In the genomic region with DNA sequence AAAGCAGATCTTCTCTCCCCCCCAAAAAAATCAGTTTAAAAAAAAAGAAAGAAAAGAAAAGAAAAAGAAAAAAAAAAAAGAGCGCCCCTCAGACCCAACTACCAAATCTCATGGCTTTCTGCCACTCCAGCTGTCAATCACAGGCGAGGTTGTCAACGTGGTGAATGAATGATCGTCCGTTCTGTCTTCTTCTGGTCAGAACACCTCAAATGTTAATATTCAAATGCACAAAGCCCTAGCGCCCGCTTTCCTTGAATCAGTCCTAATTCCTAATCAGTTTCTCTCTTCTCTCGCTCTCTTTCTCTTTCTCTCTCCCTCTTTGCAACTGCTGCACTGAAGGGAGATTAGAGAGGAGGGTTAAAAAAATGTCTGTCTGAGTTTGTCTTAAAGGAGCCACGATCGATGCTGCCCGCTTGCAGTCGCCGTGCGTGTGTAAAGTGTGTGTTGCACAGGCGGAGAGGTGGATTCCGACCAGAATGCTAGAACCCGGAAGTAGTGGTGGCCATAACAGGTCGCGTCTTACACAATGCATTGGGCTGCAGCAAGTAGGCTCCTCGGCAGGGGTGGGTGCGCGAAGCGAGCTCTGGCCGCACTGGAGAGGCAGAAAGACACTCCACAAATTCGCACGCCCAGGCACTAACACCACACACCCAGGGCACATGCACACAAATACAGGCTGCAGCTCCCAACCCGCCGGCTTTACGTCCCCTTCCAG, we compare ENCODE assay signal across 8 mouse cellular contexts. TPM values are rescaled to one million over a fixed set of nuclear protein-coding genes. Genes with fewer than 3 reads are reported as not detected.
DNase-seq lines count a peak whose midpoint lies in the region; ATAC-seq and TF ChIP-seq lines count a peak whose summit lies in the region.

A gene (minus strand): TSS at position 497 of the 715 bp plus-strand sequence.

- WGBS in hindbrain, embryonic 16.5 days, result 0% methylated on average over 29 of the region's 29 CpGs
- 0% methylated on average over 29 of the region's 29 CpGs for WGBS in macrophage (ENCODE audit: missing documents)

- ATAC-seq in hindbrain, embryonic 16.5 days, result peak; percentile 93

- H3K4me1 ChIP-seq in hindbrain, embryonic 16.5 days (ENCODE audit: control insufficient read depth, insufficient read depth, low read depth, low read length), result peaks cover 11% of the 10 kb centered on the region

- H3K9me3 ChIP-seq in hindbrain, embryonic 16.5 days (ENCODE audit: control insufficient read depth, low read length), result no peaks in the 10 kb centered on the region

- H3K4me3 ChIP-seq in gastrocnemius, adult 2 months, result peak within 1 kb of the TSS; percentile 78
- peak within 1 kb of the TSS; percentile 75 for H3K4me3 ChIP-seq in hindbrain, embryonic 16.5 days (ENCODE audit: low read length)
- peak within 1 kb of the TSS; percentile 48 for H3K4me3 ChIP-seq in left cerebral cortex, adult 2 months
- peak within 1 kb of the TSS; percentile 62 for H3K4me3 ChIP-seq in macrophage (ENCODE audit: inconsistent target)

- H3K27me3 ChIP-seq in hindbrain, embryonic 16.5 days (replicated peaks; ENCODE audit: control insufficient read depth, insufficient read depth, low read length), result no peaks in the 10 kb centered on the region

- peak within 1 kb of the TSS; percentile 86 for H3K4me2 ChIP-seq in hindbrain, embryonic 16.5 days (ENCODE audit: low read length)

- no peak for TF ChIP-seq CTCF in gastrocnemius, adult 2 months (IDR thresholded peaks at IDR 0.05)
- TF ChIP-seq CTCF in left cerebral cortex, adult 2 months (IDR thresholded peaks at IDR 0.05), result no peak

- DNase-seq in T-cell, adult 2 months (ENCODE audit: low spot score), result peak; percentile 21
- DNase-seq in cerebellum, postnatal 36 days, result peak; percentile 93 to 94
- peak; percentile 92 for DNase-seq in gastrocnemius, adult 2 months
- peak; percentile 69 to 79 for DNase-seq in left cerebral cortex, adult 2 months (ENCODE audit: extremely low spot score in 1 of 2, low spot score in 2 of 2)
- peak; percentile 79 to 85 for DNase-seq in right cerebral cortex, adult 2 months (ENCODE audit: low spot score in 2 of 2)
- peak; percentile 63 for DNase-seq in urinary bladder, postnatal 10 days (ENCODE audit: low spot score)

- peak within 1 kb of the TSS; percentile 98 for H3K9ac ChIP-seq in hindbrain, embryonic 16.5 days (ENCODE audit: low read depth, low read length)

- intact Hi-C loops in gastrocnemius, adult 2 months (cut with DNase I), result loop anchor here (5.0 kb wide), 2 partner anchors 71 to 1094 kb away; a partner anchor contains a TSS
- intact Hi-C loops in left cerebral cortex, adult 2 months (cut with DNase I), result loop anchor here (2.0 to 5.0 kb wide), 2 partner anchors 142 to 1066 kb away; a partner anchor contains a TSS

- H3K27ac ChIP-seq in gastrocnemius, adult 2 months, result peak within 1 kb of the TSS; percentile 93
- H3K27ac ChIP-seq in hindbrain, embryonic 16.5 days (ENCODE audit: low read depth, low read length), result peak within 1 kb of the TSS; percentile 100
- H3K27ac ChIP-seq in left cerebral cortex, adult 2 months, result peak within 1 kb of the TSS; percentile 76
- peak within 1 kb of the TSS; percentile 44 for H3K27ac ChIP-seq in macrophage

- no peaks in the 10 kb centered on the region for H3K36me3 ChIP-seq in hindbrain, embryonic 16.5 days (ENCODE audit: control insufficient read depth, insufficient read depth, low read length)
- H3K36me3 ChIP-seq in macrophage (ENCODE audit: inconsistent target), result no peaks in the 10 kb centered on the region

- H3K79me2 ChIP-seq in macrophage (ENCODE audit: inconsistent target), result no peaks in the 10 kb centered on the region

RNA-seq across cellular contexts. Expression of the gene that starts here (rescaled TPM):
- 1 to 10 TPM; 3.0 to 4.0 TPM for total RNA-seq in gastrocnemius, adult 2 months (2021)
- 182 and 183 TPM in 2 replicates for polyA plus RNA-seq in hindbrain, embryonic 16.5 days (2015; fragmentation: Nextera tagmentation; extraction: Ambion mirVana)
- total RNA-seq in left cerebral cortex, adult 2 months (2021), result 1 to 10 TPM; 4.8 to 4.9 TPM
- total RNA-seq in macrophage (2018; cell fraction: chromatin; rRNA removed), result 10 to 100 TPM in 11 of 26 experiments, 1 to 10 TPM in 13, under 1 TPM in 2; 0.74 to 17.4 (median 8.3) TPM
- total RNA-seq in macrophage (2018; cell fraction: cytosol; rRNA removed), result 1 to 10 TPM in 24 of 26 experiments, under 1 TPM in 2; 0.65 to 4.1 (median 1.8) TPM
- 10 to 100 TPM in 5 of 26 experiments, 1 to 10 TPM in 21; 1.2 to 14.9 (median 4.6) TPM for total RNA-seq in macrophage (2018; cell fraction: nucleus; rRNA removed)
- 1.9 to 2.8 TPM (median 2.1 TPM) in 3 replicates for polyA plus RNA-seq in macrophage (2018)

Comparison
In these comparisons a context has a peak if more than half of its experiments do, and no peak if none do; other contexts are left out.
1. Peak in every context shown above with its lines: DNase-seq, ATAC-seq, H3K4me3 ChIP-seq and H3K27ac ChIP-seq.
2. RNA of the gene that starts here (polyA plus RNA-seq): 182 to 183 TPM in hindbrain, embryonic 16.5 days; 1.9 to 2.8 TPM in macrophage; every median in the first group is over 10 times any median in the second.
3. DNase-seq: peak in every context shown above with its lines; median percentile 94 in cerebellum, postnatal 36 days; 92 in gastrocnemius, adult 2 months; 82 in right cerebral cortex, adult 2 months; 74 in left cerebral cortex, adult 2 months; 63 in urinary bladder, postnatal 10 days; 21 in T-cell, adult 2 months.
4. H3K27ac ChIP-seq: peak in every context shown above with its lines; median percentile 100 in hindbrain, embryonic 16.5 days; 93 in gastrocnemius, adult 2 months; 76 in left cerebral cortex, adult 2 months; 44 in macrophage.